Mouse (Mus musculus) spleen, adult 2 months (tissue): ENCODE measurements around the gene Nufip1. TPM values are rescaled to one million over a fixed set of nuclear protein-coding genes. Genes with fewer than 3 reads are reported as not detected.

Experiments
- DNase-seq, 2 experiments: peaks; one replicate each; pipeline versions ENCODE4 v3.0.0 to v3.0.0-alpha.2; 2012 to 2021; ENCODE audit warnings: low spot score in 2 of 2, low read depth in 1 of 2
- H3K27ac ChIP-seq: fragments of 200-500 bp; 2 replicates; pipeline ENCODE4 v1.5.1; 2012; ENCODE audit warnings: low read length, inconsistent platforms; ENCODE audit not compliant: insufficient read depth
- H3K27me3 ChIP-seq: fragments of 200-500 bp; 2 replicates; pipeline ENCODE4 v1.6.1; 2012; ENCODE audit warnings: mild to moderate bottlenecking, moderate library complexity, low read length, inconsistent platforms; ENCODE audit not compliant: control insufficient read depth, insufficient read depth
- H3K36me3 ChIP-seq: fragments of 200-500 bp; 2 replicates; pipeline ENCODE4 v1.6.1; 2012; ENCODE audit warnings: mild to moderate bottlenecking, low read length, inconsistent platforms; ENCODE audit not compliant: control insufficient read depth, insufficient read depth
- H3K4me1 ChIP-seq: fragments of 200-500 bp; 2 replicates; pipeline ENCODE4 v1.6.1; 2011; ENCODE audit warnings: inconsistent platforms; ENCODE audit not compliant: control insufficient read depth, insufficient read depth, insufficient read length
- H3K4me3 ChIP-seq: fragments of 200-500 bp; 2 replicates; pipeline ENCODE4 v1.5.1; 2011; ENCODE audit warnings: mild to moderate bottlenecking, inconsistent platforms; ENCODE audit not compliant: insufficient read depth, insufficient read length; ENCODE audit errors: extremely low read depth
- CTCF ChIP-seq: fragments of 200-500 bp; IDR thresholded peaks from 2 replicates; pipeline ENCODE4 v1.5.1; 2011; ENCODE audit warnings: mild to moderate bottlenecking, inconsistent platforms; ENCODE audit not compliant: insufficient read depth, insufficient read length, insufficient replicate concordance; ENCODE audit errors: extremely low read depth
- POLR2A ChIP-seq: fragments of 200-500 bp; IDR thresholded peaks from 2 replicates; pipeline ENCODE4 v1.6.1; 2011; ENCODE audit warnings: low read depth, low read length, inconsistent platforms
- WGBS: fragments of 180-500 bp; shearing (Covaris S2); methylation state at CpG from one replicate; pipeline ENCODE4 v1.1.7; 2018; 5-methylcytosine and 5-hydroxymethylcytosine counted together
- polyA plus RNA-seq: library from polyadenylated mRNA; depleted of rRNA; stranded (reverse); fragments of >200 nt; gene quantifications from 2 replicates; pipeline ENCODE4 v1.2.3, GENCODE M21; 2012; rRNA removed

Gene Nufip1
- polyA plus RNA-seq, 1 experiment: 2.6 TPM

GRCm38 (mm10) chr14:76174328-76174727 lies 63.6 kb downstream of the Nufip1 start:
- H3K36me3 ChIP-seq: no peaks in the 10 kb centered on the region
- no peaks in the 10 kb centered on the region for H3K27me3 ChIP-seq
- 70% methylated on average over 7 of the region's 7 CpGs for WGBS
- H3K4me1 ChIP-seq: no peaks in the 10 kb centered on the region
- no peak for DNase-seq
- no peak for TF ChIP-seq CTCF
- no peak for TF ChIP-seq POLR2A
- H3K27ac ChIP-seq: no peak overlapping the region
- H3K4me3 ChIP-seq: no peak overlapping the region

GRCm38 (mm10) chr14:76175808-76176207 lies 65.1 kb downstream of the Nufip1 start:
- TF ChIP-seq CTCF (no peak), POLR2A (no peak)
- Histone ChIP-seq H3K27me3 (no peaks in the 10 kb centered on the region), H3K36me3 (no peaks in the 10 kb centered on the region), H3K4me1 (no peaks in the 10 kb centered on the region), H3K4me3 (no peak overlapping the region), H3K27ac (no peak overlapping the region)
- WGBS: 84% methylated on average over 5 of the region's 5 CpGs
- no peak for DNase-seq

- no peak for DNase-seq
- H3K27ac ChIP-seq: no peak overlapping the region
- no peaks in the 10 kb centered on the region for H3K36me3 ChIP-seq
- no peaks in the 10 kb centered on the region for H3K27me3 ChIP-seq
- no peak for TF ChIP-seq POLR2A
- TF ChIP-seq CTCF: no peak
- H3K4me1 ChIP-seq: no peaks in the 10 kb centered on the region
- 92% methylated on average over 9 of the region's 9 CpGs for WGBS
- H3K4me3 ChIP-seq: no peak overlapping the region
Observed at GRCm38 (mm10) chr14:76177230-76177629, 66.5 kb downstream of the Nufip1 start.

- Histone ChIP-seq H3K27me3 (no peaks in the 10 kb centered on the region), H3K27ac (no peak overlapping the region), H3K36me3 (no peaks in the 10 kb centered on the region), H3K4me1 (no peaks in the 10 kb centered on the region), H3K4me3 (no peak overlapping the region)
- WGBS: 78% methylated on average over 2 of the region's 2 CpGs
- no peak for DNase-seq
- TF ChIP-seq POLR2A (no peak), CTCF (no peak)
Observed at GRCm38 (mm10) chr14:76178447-76178846, 67.8 kb downstream of the Nufip1 start.

- 54% methylated on average over 6 of the region's 6 CpGs for WGBS
- H3K36me3 ChIP-seq: no peaks in the 10 kb centered on the region
- H3K27ac ChIP-seq: no peak overlapping the region
- no peak for DNase-seq
- TF ChIP-seq CTCF (no peak), POLR2A (no peak)
- no peaks in the 10 kb centered on the region for H3K4me1 ChIP-seq
- H3K4me3 ChIP-seq: no peak overlapping the region
- H3K27me3 ChIP-seq: no peaks in the 10 kb centered on the region
Observed at GRCm38 (mm10) chr14:76179343-76179742, 68.7 kb downstream of the Nufip1 start.

GRCm38 (mm10) chr14:76185358-76185757 lies 74.7 kb downstream of the Nufip1 start:
- H3K27me3 ChIP-seq: no peaks in the 10 kb centered on the region
- no peak overlapping the region for H3K4me3 ChIP-seq
- no peak for DNase-seq
- H3K27ac ChIP-seq: no peak overlapping the region
- no peaks in the 10 kb centered on the region; the same call in 1 of the 2 replicates for H3K4me1 ChIP-seq
- H3K36me3 ChIP-seq: no peaks in the 10 kb centered on the region
- 89% methylated on average over 5 of the region's 5 CpGs for WGBS
- TF ChIP-seq CTCF (no peak), POLR2A (no peak)

GRCm38 (mm10) chr14:76186299-76186698 lies 75.6 kb downstream of the Nufip1 start:
- no peaks in the 10 kb centered on the region; the same call in 1 of the 2 replicates for H3K4me1 ChIP-seq
- WGBS: 93% methylated on average over 4 of the region's 4 CpGs
- H3K4me3 ChIP-seq: no peak overlapping the region
- no peaks in the 10 kb centered on the region for H3K36me3 ChIP-seq
- H3K27me3 ChIP-seq: no peaks in the 10 kb centered on the region
- TF ChIP-seq POLR2A (no peak), CTCF (no peak)
- H3K27ac ChIP-seq: no peak overlapping the region
- DNase-seq: no peak

Other genes starting within 250 kb of the Nufip1 start
- not detected in 2 replicates for gene Kctd4, start 155.9 kb upstream of the Nufip1 start, polyA plus RNA-seq
- gene Gtf2f2, start 100.0 kb upstream of the Nufip1 start, polyA plus RNA-seq: 1.4 and 1.5 TPM in 2 replicates
- gene Gpalpp1, start 131 bp upstream of the Nufip1 start, polyA plus RNA-seq: 2.6 and 2.7 TPM in 2 replicates